ENCODE assay signal across 8 mouse cellular contexts in the genomic region with DNA sequence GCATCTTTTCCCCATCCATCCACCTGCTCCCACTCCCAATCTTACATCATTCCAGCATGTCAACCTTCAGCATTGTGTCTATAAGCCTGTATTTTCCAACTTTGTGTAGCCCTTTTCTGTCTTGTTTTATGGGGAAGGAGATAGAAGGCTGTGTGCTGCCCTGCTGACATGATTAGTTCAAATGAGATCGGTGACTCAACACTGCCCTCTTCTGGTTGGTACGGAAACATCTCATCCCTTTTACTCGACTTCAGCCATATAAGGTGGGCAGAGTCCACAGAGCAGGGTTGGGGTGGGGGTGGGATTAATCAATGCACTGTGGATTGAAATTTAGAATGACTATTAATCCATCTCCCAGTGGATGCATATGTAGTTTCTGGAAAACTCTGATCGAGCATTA. TPM values are rescaled to one million over a fixed set of nuclear protein-coding genes. Genes with fewer than 3 reads are reported as not detected.
DNase-seq lines count a peak whose midpoint lies in the region; TF ChIP-seq lines count a peak whose summit lies in the region.
"Had no signal": no experiment of that assay in that cellular context is flagged by ENCODE, and none has a peak within 500 bp of the region (broad histone marks: within the 10 kb centered on the region; RNA-seq: fewer than 3 reads in every experiment).

No protein-coding gene starts in this region.

- H3K4me3 ChIP-seq in E14TG2a.4 (replicated peaks; ENCODE audit: low read length) = no peak overlapping the region
- H3K4me3 ChIP-seq: megakaryocyte, embryonic 14.5 days had no signal

- TF ChIP-seq CTCF in E14TG2a.4 (conservative IDR thresholded peaks at IDR 0.05; ENCODE audit: low read length) = peak; percentile 43

- no peaks in the 10 kb centered on the region for H3K27me3 ChIP-seq in E14TG2a.4 (ENCODE audit: insufficient read depth, low read length)

- peak; percentile 77 for DNase-seq in adipocyte (ENCODE audit: low spot score)
- DNase-seq in embryo, embryonic 10.5 days (ENCODE audit: low spot score) = peak; percentile 91
- peak; percentile 67 for DNase-seq in heart, adult 8-10 months (ENCODE audit: low spot score)
- peak; percentile 41 to 71 for DNase-seq in kidney, postnatal 36 days
- peak; percentile 16 to 41 for DNase-seq in lung, adult 18-20 months
- peak; percentile 67 for DNase-seq in retina, adult 2 months (ENCODE audit: low read depth, low spot score)

- peaks cover 15% of the 10 kb centered on the region for H3K9me3 ChIP-seq in E14TG2a.4 (ENCODE audit: low read length)
- H3K9me3 ChIP-seq: megakaryocyte, embryonic 14.5 days had no signal

- H3K4me1 ChIP-seq in E14TG2a.4 (replicated peaks; ENCODE audit: low read depth, low read length) = peaks cover 5% of the 10 kb centered on the region; the same call in 1 of the 2 replicates
- H3K4me1 ChIP-seq: megakaryocyte, embryonic 14.5 days had no signal

- H3K36me3 ChIP-seq in E14TG2a.4 (ENCODE audit: insufficient read depth, low read length) = no peaks in the 10 kb centered on the region

RNA-seq across cellular contexts. Expression of a gene that starts 40.4 kb away (rescaled TPM):
- total RNA-seq in heart, adult 8-10 months (2022) = 10 to 100 TPM in 3 of 4 experiments, 1 to 10 TPM in 1; 9.8 to 13.4 (median 11.0) TPM

RNA-seq across cellular contexts. Expression of a gene that starts 40.8 kb away (rescaled TPM):
- total RNA-seq in heart, adult 8-10 months (2022) = under 1 TPM in 1 of 4 experiments, not detected in 3; 0.17 TPM

Comparison
In these comparisons a context has a peak if more than half of its experiments do, and no peak if none do; other contexts are left out.
1. DNase-seq: peak in every context shown above with its lines; median percentile 91 in embryo, embryonic 10.5 days; 77 in adipocyte; 67 in heart, adult 8-10 months; 67 in retina, adult 2 months; 56 in kidney, postnatal 36 days; 28 in lung, adult 18-20 months.